Mouse (Mus musculus) neutrophil, adult 65 days (primary cell): ENCODE data around the gene Tnnc2. TPM values are rescaled to one million over a fixed set of nuclear protein-coding genes. Genes with fewer than 3 reads are reported as not detected.

Experiments
- total RNA-seq: library from RNA; stranded (reverse); gene quantifications from 2 replicates; pipeline ENCODE4 v1.2.4, GENCODE M21; 2023

Gene Tnnc2
- total RNA-seq, result 0.73 TPM in 1 of 2 replicates, not detected in the other

GRCm38 (mm10) chr2:164779481-164780086 is at the start of gene Tnnc2:
Tnnc2 (minus strand) TSS chr2:164779967.

GRCm38 (mm10) chr2:164828437-164828836 is 48.7 kb upstream of the Tnnc2 start, which contains the start of gene Spata25:
Spata25 (minus strand) TSS chr2:164828537.

GRCm38 (mm10) chr2:164822636-164823165 is 42.9 kb upstream of the Tnnc2 start, which contains the start of gene Zswim1:
Zswim1 (plus strand) TSS chr2:164822686.

GRCm38 (mm10) chr2:164804533-164805331 is 25.0 kb upstream of the Tnnc2 start, which contains the start of the genes Acot8 and Zswim3:
Acot8 (minus strand) TSS chr2:164804882.
Zswim3 (plus strand) TSS chr2:164805098.

GRCm38 (mm10) chr2:164785481-164786387 is 6.0 kb upstream of the Tnnc2 start, which contains the start of gene Snx21:
Snx21 (plus strand) TSS chr2:164785823.

GRCm38 (mm10) chr2:164769258-164770037 is 10.3 kb downstream of the Tnnc2 start, which contains the start of gene Ube2c:
Ube2c (plus strand) TSS chr2:164769898.

GRCm38 (mm10) chr2:164745843-164746479 is 33.8 kb downstream of the Tnnc2 start, which contains the start of the genes Wfdc3 and Dnttip1:
Wfdc3 (minus strand) TSS chr2:164745931.
Dnttip1 (plus strand) TSS chr2:164745983.

Other genes with a start within 250 kb of the Tnnc2 start
- not detected in 2 replicates for gene Wfdc2, start 217.6 kb downstream of the Tnnc2 start, total RNA-seq
- gene Spint3, start 206.5 kb downstream of the Tnnc2 start, total RNA-seq, result not detected in 2 replicates
- gene Wfdc6a, start 194.5 kb downstream of the Tnnc2 start, total RNA-seq, result not detected in 2 replicates
- gene Eppin, start 186.4 kb downstream of the Tnnc2 start, total RNA-seq, result not detected in 2 replicates
- gene Wfdc6b, start 166.4 kb downstream of the Tnnc2 start, total RNA-seq, result not detected in 2 replicates
- gene Wfdc8, start 166.3 kb downstream of the Tnnc2 start, total RNA-seq, result not detected in 2 replicates
- not detected in 2 replicates for gene Wfdc16, start 141.2 kb downstream of the Tnnc2 start, total RNA-seq
- 7.5 and 8.1 TPM in 2 replicates for gene Wfdc10, start 123.9 kb downstream of the Tnnc2 start, total RNA-seq
- gene Wfdc9, start 123.4 kb downstream of the Tnnc2 start, total RNA-seq, result not detected in 2 replicates
- not detected in 2 replicates for gene Wfdc11, start 105.9 kb downstream of the Tnnc2 start, total RNA-seq
- not detected in 2 replicates for gene Wfdc13, start 94.9 kb downstream of the Tnnc2 start, total RNA-seq
- gene Spint4, start 81.5 kb downstream of the Tnnc2 start, total RNA-seq, result not detected in 2 replicates
- not detected in 2 replicates for gene Spint5, start 64.7 kb downstream of the Tnnc2 start, total RNA-seq
- not detected in 2 replicates for gene Wfdc3, start 34.0 kb downstream of the Tnnc2 start, total RNA-seq
- 34.5 and 42.9 TPM in 2 replicates for gene Dnttip1, start 34.0 kb downstream of the Tnnc2 start, total RNA-seq
- gene Ube2c, start 10.1 kb downstream of the Tnnc2 start, total RNA-seq, result 84.3 and 94.9 TPM in 2 replicates
- gene Snx21, start 5.9 kb upstream of the Tnnc2 start, total RNA-seq, result 2.2 and 2.6 TPM in 2 replicates
- 44.2 and 45.5 TPM in 2 replicates for gene Acot8, start 24.9 kb upstream of the Tnnc2 start, total RNA-seq
- gene Zswim3, start 25.1 kb upstream of the Tnnc2 start, total RNA-seq, result 1.5 and 1.7 TPM in 2 replicates
- gene Zswim1, start 42.7 kb upstream of the Tnnc2 start, total RNA-seq, result 3.1 and 4.0 TPM in 2 replicates
- gene Spata25, start 48.6 kb upstream of the Tnnc2 start, total RNA-seq, result not detected in 2 replicates
- gene Ctsa, start 52.9 kb upstream of the Tnnc2 start, total RNA-seq, result 149 and 152 TPM in 2 replicates
- gene Neurl2, start 53.5 kb upstream of the Tnnc2 start, total RNA-seq, result 0.66 and 1.6 TPM in 2 replicates
- 1.7 and 3.0 TPM in 2 replicates for gene Pltp, start 77.7 kb upstream of the Tnnc2 start, total RNA-seq
- 48.8 and 69.6 TPM in 2 replicates for gene Pcif1, start 99.3 kb upstream of the Tnnc2 start, total RNA-seq
- gene Zfp335, start 131.8 kb upstream of the Tnnc2 start, total RNA-seq, result 32.4 and 36.5 TPM in 2 replicates
- 2,237 and 2,648 TPM in 2 replicates for gene Mmp9, start 160.8 kb upstream of the Tnnc2 start, total RNA-seq
- 6.8 and 7.2 TPM in 2 replicates for gene Slc12a5, start 180.8 kb upstream of the Tnnc2 start, total RNA-seq